Mouse (Mus musculus): ENCODE results near the gene Camk2d.

GRCm38 (mm10) chr3:126650747-126651146, 54.6 kb downstream of the Camk2d start:
- no peak for TF ChIP-seq POLR2A (IDR thresholded peaks at IDR 0.05; ENCODE audit: control insufficient read depth, low read depth, low read length)
- TF ChIP-seq CTCF (IDR thresholded peaks at IDR 0.05; ENCODE audit: control insufficient read depth, insufficient read depth, insufficient replicate concordance, low read depth, low read length): no peak
